ENCODE assay signal across 10 mouse cellular contexts in genomic region chr3:95645313-95646235, GRCm38 (mm10). TPM values are rescaled to one million over a fixed set of nuclear protein-coding genes. Genes with fewer than 3 reads are reported as not detected.
DNase-seq lines count a peak whose midpoint lies in the region; ATAC-seq and TF ChIP-seq lines count a peak whose summit lies in the region.
"Had no signal": no experiment of that assay in that cellular context is flagged by ENCODE, and none has a peak within 500 bp of the region (broad histone marks: within the 10 kb centered on the region; RNA-seq: fewer than 3 reads in every experiment).

No protein-coding gene starts in this region.

- TF ChIP-seq CTCF in E14TG2a.4 (conservative IDR thresholded peaks at IDR 0.05; ENCODE audit: low read length): no peak

- H3K36me3 ChIP-seq in E14TG2a.4 (ENCODE audit: insufficient read depth, low read length): 0 out of 2 replicates have a peak, but pooled peaks cover 4% of the 10 kb centered on the region
- H3K36me3 ChIP-seq in forebrain, embryonic 10.5 days (replicated peaks): peaks cover 16% of the 10 kb centered on the region
- H3K36me3 ChIP-seq: embryonic facial prominence, embryonic 12.5 days had no signal

- 0 out of 2 replicates have a peak overlapping the region, but pooled peaks have one; percentile 10 for H3K4me3 ChIP-seq in E14TG2a.4 (replicated peaks; ENCODE audit: low read length)
- no peak overlapping the region for H3K4me3 ChIP-seq in forebrain, embryonic 10.5 days
- H3K4me3 ChIP-seq: embryonic facial prominence, embryonic 12.5 days had no signal

- peak; percentile 95 for ATAC-seq in monocyte, adult 5-6 weeks (replicated peaks; ENCODE audit: insufficient number of reproducible peaks, low FRiP score, low TSS enrichment, poor library complexity, severe bottlenecking)

- 64% methylated on average over 10 of the region's 10 CpGs for WGBS in forebrain, embryonic 10.5 days

- peak; percentile 31 for DNase-seq in embryo, embryonic 10 days (ENCODE audit: low spot score)
- DNase-seq in embryo, embryonic 10.5 days (ENCODE audit: low spot score): no peak
- peak; percentile 71 for DNase-seq in liver
- DNase-seq in forebrain, embryonic 10.5 days (ENCODE audit: extremely low spot score, low spot score): no peak
- no peak for DNase-seq in ovary, postnatal 10 days (ENCODE audit: low spot score)
- no peak for DNase-seq in neural tube, embryonic 10.5 days (ENCODE audit: extremely low spot score, low spot score)

- H3K27ac ChIP-seq in forebrain, embryonic 10.5 days: no peak overlapping the region
- H3K27ac ChIP-seq: embryonic facial prominence, embryonic 12.5 days; kidney, postnatal 0 days had no signal

- H3K4me1 ChIP-seq in E14TG2a.4 (replicated peaks; ENCODE audit: low read depth, low read length): peaks cover 98% of the 10 kb centered on the region
- H3K4me1 ChIP-seq in forebrain, embryonic 10.5 days: 0 out of 2 replicates have a peak, but pooled peaks cover 4% of the 10 kb centered on the region
- H3K4me1 ChIP-seq: embryonic facial prominence, embryonic 12.5 days had no signal

- H3K27me3 ChIP-seq in E14TG2a.4 (ENCODE audit: insufficient read depth, low read length): no peaks in the 10 kb centered on the region
- H3K27me3 ChIP-seq in forebrain, embryonic 10.5 days (ENCODE audit: poor library complexity, severe bottlenecking): no peaks in the 10 kb centered on the region
- H3K27me3 ChIP-seq: embryonic facial prominence, embryonic 12.5 days had no signal

- no peaks in the 10 kb centered on the region for H3K9me3 ChIP-seq in E14TG2a.4 (ENCODE audit: low read length)
- H3K9me3 ChIP-seq in forebrain, embryonic 10.5 days: no peaks in the 10 kb centered on the region
- H3K9me3 ChIP-seq: embryonic facial prominence, embryonic 12.5 days had no signal

RNA-seq across cellular contexts. Expression of gene Mcl1, which starts 13.0 kb away (rescaled TPM):
- 678 to 973 TPM (median 884 TPM) in 3 replicates for total RNA-seq in monocyte, adult 5-6 weeks (2017)
- polyA plus RNA-seq in forebrain, embryonic 10.5 days (2016; fragmentation: Nextera tagmentation; extraction: Ambion mirVana): 42.1 and 42.9 TPM in 2 replicates

RNA-seq across cellular contexts. Expression of gene Ensa, which starts 20.8 kb away (rescaled TPM):
- total RNA-seq in monocyte, adult 5-6 weeks (2017): 127 to 153 TPM (median 131 TPM) in 3 replicates
- polyA plus RNA-seq in forebrain, embryonic 10.5 days (2016; fragmentation: Nextera tagmentation; extraction: Ambion mirVana): 85.8 and 86.5 TPM in 2 replicates

RNA-seq across cellular contexts. Expression of gene Adamtsl4, which starts 42.1 kb away (rescaled TPM):
- 0.38 to 7.2 TPM (median 0.53 TPM) in 3 replicates for total RNA-seq in monocyte, adult 5-6 weeks (2017)
- polyA plus RNA-seq in forebrain, embryonic 10.5 days (2016; fragmentation: Nextera tagmentation; extraction: Ambion mirVana): 0.84 and 1.6 TPM in 2 replicates

RNA-seq across cellular contexts. Expression of gene Golph3l, which starts 56.8 kb away (rescaled TPM):
- total RNA-seq in monocyte, adult 5-6 weeks (2017): 26.6 to 53.1 TPM (median 29.7 TPM) in 3 replicates
- 29.6 and 30.7 TPM in 2 replicates for polyA plus RNA-seq in forebrain, embryonic 10.5 days (2016; fragmentation: Nextera tagmentation; extraction: Ambion mirVana)

Comparison
In these comparisons a context has a peak if more than half of its experiments do, and no peak if none do; other contexts are left out.
1. DNase-seq: peak in embryo, embryonic 10 days (single experiment) and liver (single experiment); none in embryo, embryonic 10.5 days (single experiment), forebrain, embryonic 10.5 days (single experiment), ovary, postnatal 10 days (single experiment) and neural tube, embryonic 10.5 days (single experiment).